8 mouse cellular contexts compared by ENCODE assay signal in the genomic region with DNA sequence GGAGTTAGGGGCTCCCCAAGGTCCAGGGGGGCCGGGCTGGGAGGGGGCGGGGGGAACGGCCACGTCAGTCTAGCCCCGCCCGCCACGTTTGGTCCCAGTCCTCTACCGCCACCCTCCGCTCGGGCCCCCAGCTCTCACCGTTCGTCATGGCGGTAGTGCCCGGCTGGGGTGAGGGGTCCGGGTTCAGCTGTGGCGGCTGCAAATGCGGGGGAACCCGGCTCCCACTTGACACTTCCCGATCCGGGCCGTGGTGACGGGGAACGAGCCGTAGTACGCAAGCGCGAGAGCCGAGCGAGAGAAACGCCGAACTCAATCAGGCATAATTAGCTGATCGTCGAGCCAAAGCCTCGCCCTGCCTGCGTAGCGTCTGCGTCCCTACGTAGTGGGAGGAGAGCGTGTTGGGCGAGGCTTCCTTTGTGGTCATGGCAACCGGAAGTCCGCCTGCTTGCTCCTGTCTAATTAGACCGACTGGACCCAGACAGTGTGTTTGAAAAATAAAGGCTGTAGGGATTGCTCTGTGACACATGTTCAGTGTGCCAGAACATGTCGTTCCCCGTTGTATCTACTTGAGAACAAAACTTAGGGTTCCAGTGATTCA. TPM values are rescaled to one million over a fixed set of nuclear protein-coding genes. Genes with fewer than 3 reads are reported as not detected.
DNase-seq lines count a peak whose midpoint lies in the region; ATAC-seq lines count a peak whose summit lies in the region.

A gene (minus strand): TSS at position 334 of the 598 bp plus-strand sequence.

- under 1% methylated on average over 44 of the region's 45 CpGs for WGBS in lung, embryonic 16.5 days

- peak within 1 kb of the TSS; percentile 79 for H3K9ac ChIP-seq in lung, embryonic 16.5 days (ENCODE audit: low read length)

- peak; percentile 94 to 95 for ATAC-seq in hematopoietic stem cell, adult 5-6 weeks (replicated peaks in 1 of 2; ENCODE audit: insufficient read depth in 1 of 2, low FRiP score in 2 of 2, low TSS enrichment in 1 of 2, low read depth in 1 of 2, poor library complexity in 2 of 2, severe bottlenecking in 2 of 2)
- peak; percentile 98 for ATAC-seq in lung, embryonic 16.5 days (ENCODE audit: low read depth)

- peak within 1 kb of the TSS; percentile 72 for H3K4me3 ChIP-seq in lung, embryonic 16.5 days (ENCODE audit: low read length)

- H3K4me2 ChIP-seq in lung, embryonic 16.5 days (ENCODE audit: low read depth, low read length), result peak within 1 kb of the TSS; percentile 61

- H3K4me1 ChIP-seq in lung, embryonic 16.5 days (replicated peaks; ENCODE audit: control insufficient read depth, insufficient read depth, low read length), result peaks cover 7% of the 10 kb centered on the region

- peak; percentile 100 for DNase-seq in MEL-GATA-1-ER (ENCODE audit: extremely low read depth, low read depth)
- DNase-seq in cerebellum, adult 8-10 months, result peak; percentile 97
- DNase-seq in forelimb bud, embryonic 11.5 days (ENCODE audit: low read depth, low spot score), result peak; percentile 99
- DNase-seq in layer of hippocampus, adult 9-10 months (ENCODE audit: low spot score), result peak; percentile 94
- peak; percentile 88 for DNase-seq in ovary, postnatal 10 days (ENCODE audit: low spot score)
- DNase-seq in thymus, postnatal 10 days (ENCODE audit: low spot score in 2 of 2), result peak; percentile 94

- peak within 1 kb of the TSS; percentile 89 for H3K27ac ChIP-seq in lung, embryonic 16.5 days (ENCODE audit: low read length)

- H3K9me3 ChIP-seq in lung, embryonic 16.5 days (ENCODE audit: control insufficient read depth, low read length), result no peaks in the 10 kb centered on the region

- H3K27me3 ChIP-seq in lung, embryonic 16.5 days (ENCODE audit: control insufficient read depth, insufficient read depth, low read depth, low read length), result no peaks in the 10 kb centered on the region

- H3K36me3 ChIP-seq in lung, embryonic 16.5 days (ENCODE audit: control insufficient read depth, insufficient read depth, low read length), result peaks cover 21% of the 10 kb centered on the region

RNA-seq across cellular contexts. Expression of the gene that starts here (rescaled TPM):
- 47.4 and 56.6 TPM in 2 replicates for total RNA-seq in hematopoietic stem cell, adult 5-6 weeks (2017)
- 45.1 and 46.4 TPM in 2 replicates for polyA plus RNA-seq in lung, embryonic 16.5 days (2015; fragmentation: Nextera tagmentation; extraction: Ambion mirVana)

Comparison
In these comparisons a context has a peak if more than half of its experiments do, and no peak if none do; other contexts are left out.
1. Peak in every context shown above with its lines: DNase-seq, ATAC-seq, H3K4me3 ChIP-seq and H3K27ac ChIP-seq.